Mouse (Mus musculus) G1E (cell line): ENCODE measurements around the gene Dicer1.

Experiments used
- CTCF ChIP-seq: IDR thresholded peaks from 2 replicates; pipeline ENCODE4 v1.5.1; 2012; ENCODE audit warnings: low read depth, low read length, inconsistent platforms, mixed read lengths
- GATA1 ChIP-seq: IDR thresholded peaks from 2 replicates; pipeline ENCODE4 v1.6.1; 2012; ENCODE audit warnings: borderline replicate concordance, low read length, inconsistent platforms, mixed read lengths
- POLR2AphosphoS5 ChIP-seq: IDR thresholded peaks from 2 replicates; pipeline ENCODE4 v1.6.1; 2012; ENCODE audit warnings: low read depth, low read length, inconsistent platforms; ENCODE audit not compliant: insufficient replicate concordance
- TAL1 ChIP-seq: conservative IDR thresholded peaks from 2 replicates; pipeline ENCODE4 v1.6.1; 2012; ENCODE audit warnings: low read depth, low read length, inconsistent platforms, mixed read lengths

- TF ChIP-seq CTCF: no peak
- no peak for TF ChIP-seq POLR2AphosphoS5
- no peak for TF ChIP-seq GATA1
- TF ChIP-seq TAL1: no peak
Measured at GRCm38 (mm10) chr12:104672976-104673375, 78.8 kb downstream of the Dicer1 start.
